Mouse (Mus musculus) embryonic facial prominence, embryonic 14.5 days (tissue): ENCODE results near the gene Phldb1. TPM values are rescaled to one million over a fixed set of nuclear protein-coding genes. Genes with fewer than 3 reads are reported as not detected.
A peak's percentile ranks its signal among the peaks of the same experiment; 100 is the strongest.

ENCODE experiments used
- ATAC-seq: fragments of 200-750 bp; cut with Nextera tagmentation; 2 replicates; pipeline ENCODE4 v1.8.0; 2017; ENCODE audit warnings: low read depth, moderate number of reproducible peaks, moderate TSS enrichment
- DNase-seq: peaks from one replicate; pipeline ENCODE4 v3.0.0-alpha.2; 2015; ENCODE audit warnings: low spot score
- H3K27ac ChIP-seq: fragments of 300-500 bp; sonication (generic); replicated peaks from 2 replicates; pipeline ENCODE4 v1.5.1; 2014; ENCODE audit warnings: low read depth, mild to moderate bottlenecking, low read length, moderate library complexity
- H3K27me3 ChIP-seq: fragments of 300-500 bp; sonication (generic); replicated peaks from 2 replicates; pipeline ENCODE4 v1.6.1; 2014; ENCODE audit warnings: low read length; ENCODE audit not compliant: control insufficient read depth, insufficient read depth
- H3K36me3 ChIP-seq: fragments of 300-500 bp; sonication (generic); 2 replicates; pipeline ENCODE4 v1.6.1; 2014; ENCODE audit warnings: low read length, mixed read lengths; ENCODE audit not compliant: control insufficient read depth, insufficient read depth
- H3K4me1 ChIP-seq: fragments of 300-500 bp; sonication (generic); 2 replicates; pipeline ENCODE4 v1.6.1; 2014; ENCODE audit warnings: antibody characterized with exemption, low read length; ENCODE audit not compliant: control insufficient read depth, insufficient read depth
- H3K4me2 ChIP-seq: fragments of 300-500 bp; sonication (generic); 2 replicates; pipeline ENCODE4 v1.6.1; 2014; ENCODE audit warnings: low read depth, mild to moderate bottlenecking, low read length, moderate library complexity, mixed read lengths
- H3K4me3 ChIP-seq: fragments of 300-500 bp; sonication (generic); 2 replicates; pipeline ENCODE4 v1.5.1; 2014; ENCODE audit warnings: low read depth, mild to moderate bottlenecking, low read length
- H3K9ac ChIP-seq: fragments of 300-500 bp; sonication (generic); 2 replicates; pipeline ENCODE4 v1.6.1; 2014; ENCODE audit warnings: low read depth, mild to moderate bottlenecking, low read length, moderate library complexity, mixed read lengths
- H3K9me3 ChIP-seq: fragments of 300-500 bp; sonication (generic); 2 replicates; pipeline ENCODE4 v1.6.1; 2016; ENCODE audit warnings: low read length; ENCODE audit not compliant: control insufficient read depth
- WGBS: fragments of 180-500 bp; shearing (Covaris S2); extraction: QIAGEN DNeasy Blood & Tissue Kit; methylation state at CpG from one replicate; pipeline ENCODE4 v1.1.7; 2014; 5-methylcytosine and 5-hydroxymethylcytosine counted together
- polyA plus RNA-seq: library from polyadenylated mRNA; unstranded; fragments of >200 nt; fragmentation: Nextera tagmentation; extraction: Ambion mirVana; gene quantifications from 2 replicates; pipeline ENCODE4 v1.2.1, GENCODE M21; 2014

The Phldb1 gene
- polyA plus RNA-seq, 1 experiment from 2014 or later: 40.3 TPM

- ATAC-seq: no peak
- Histone ChIP-seq H3K4me3 (no peak overlapping the region), H3K36me3 (peaks cover 85% of the 10 kb centered on the region), H3K9me3 (no peaks in the 10 kb centered on the region), H3K9ac (no peak overlapping the region), H3K27me3 (no peaks in the 10 kb centered on the region), H3K4me2 (no peak overlapping the region), H3K4me1 (no peaks in the 10 kb centered on the region), H3K27ac (no peak overlapping the region)
- no peak for DNase-seq
- WGBS: 50% methylated on average over 7 of the region's 7 CpGs
These were observed 44.4 kb downstream of the Phldb1 start for GRCm38 (mm10) chr9:44690641-44691040.

- DNase-seq (no peak), ATAC-seq (no peak)
- 60% methylated on average over 9 of the region's 9 CpGs for WGBS
- Histone ChIP-seq H3K9ac (no peak overlapping the region), H3K4me3 (no peak overlapping the region), H3K27me3 (no peaks in the 10 kb centered on the region), H3K9me3 (no peaks in the 10 kb centered on the region), H3K36me3 (peaks cover 59% of the 10 kb centered on the region), H3K4me1 (no peaks in the 10 kb centered on the region), H3K4me2 (no peak overlapping the region), H3K27ac (no peak overlapping the region)
These were observed 47.0 kb downstream of the Phldb1 start for GRCm38 (mm10) chr9:44688013-44688412.

GRCm38 (mm10) chr9:44686638-44687037, 48.4 kb downstream of the Phldb1 start:
- Histone ChIP-seq H3K4me2 (no peak overlapping the region), H3K9me3 (no peaks in the 10 kb centered on the region), H3K36me3 (peaks cover 50% of the 10 kb centered on the region), H3K27me3 (no peaks in the 10 kb centered on the region), H3K27ac (no peak overlapping the region), H3K4me3 (no peak overlapping the region), H3K4me1 (no peaks in the 10 kb centered on the region), H3K9ac (no peak overlapping the region)
- DNase-seq (no peak), ATAC-seq (no peak)
- 55% methylated on average over 5 of the region's 5 CpGs for WGBS

DNA sequence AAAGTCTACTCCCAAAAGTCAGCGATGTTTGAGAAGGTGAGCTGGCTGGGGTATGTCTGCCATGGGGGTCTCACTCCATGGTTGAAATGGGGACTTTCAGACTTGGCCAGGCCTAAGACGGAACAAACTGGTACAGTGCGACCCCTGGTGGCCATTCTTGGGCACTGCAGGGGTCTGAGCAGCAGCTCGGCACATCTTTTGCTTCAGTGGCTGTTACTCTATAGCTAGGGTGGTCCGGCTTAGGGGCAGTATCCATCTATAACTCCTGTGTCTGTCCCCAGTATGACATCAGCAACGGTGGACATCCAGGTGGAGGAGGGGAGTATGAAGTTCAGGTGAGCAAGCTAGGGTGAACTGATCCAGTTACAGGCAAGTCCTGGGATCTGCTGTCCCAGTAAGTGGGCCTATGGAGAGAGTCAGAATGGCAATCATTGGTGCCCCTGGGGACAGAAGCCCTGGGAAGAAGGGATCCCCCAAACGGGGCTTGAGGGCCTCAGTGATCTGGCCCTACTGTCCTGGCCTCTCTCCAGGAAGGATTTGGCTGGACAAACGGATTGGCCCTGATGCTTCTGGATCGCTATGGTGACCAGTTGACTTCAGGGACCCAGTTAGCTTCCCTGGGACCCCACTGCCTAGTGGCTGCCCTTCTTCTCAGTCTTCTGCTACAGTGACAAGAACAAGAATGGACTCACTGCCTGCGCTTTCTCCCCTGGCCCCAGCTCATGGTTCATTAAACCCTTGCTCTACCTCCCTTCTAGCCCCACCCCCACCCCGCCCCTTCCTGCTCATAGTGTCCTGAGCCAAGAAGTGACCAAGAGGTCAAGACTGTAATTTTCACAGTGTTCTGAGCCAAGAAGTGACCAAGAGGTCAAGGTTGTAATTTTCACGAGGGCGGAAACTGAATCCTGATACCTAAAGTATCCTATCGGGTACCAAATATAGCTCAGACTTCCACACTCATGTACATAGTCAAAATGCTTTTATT, 49.4 kb downstream of the Phldb1 start:
- peak; percentile 68 for DNase-seq
- no peaks in the 10 kb centered on the region for H3K27me3 ChIP-seq
- H3K4me2 ChIP-seq: no peak overlapping the region
- WGBS: 38% methylated on average over 14 of the region's 14 CpGs
- no peaks in the 10 kb centered on the region for H3K4me1 ChIP-seq
- H3K4me3 ChIP-seq: no peak overlapping the region
- ATAC-seq: peak; percentile 64
- no peak overlapping the region for H3K27ac ChIP-seq
- H3K9me3 ChIP-seq: no peaks in the 10 kb centered on the region
- no peak overlapping the region for H3K9ac ChIP-seq
- H3K36me3 ChIP-seq: peaks cover 40% of the 10 kb centered on the region

DNA sequence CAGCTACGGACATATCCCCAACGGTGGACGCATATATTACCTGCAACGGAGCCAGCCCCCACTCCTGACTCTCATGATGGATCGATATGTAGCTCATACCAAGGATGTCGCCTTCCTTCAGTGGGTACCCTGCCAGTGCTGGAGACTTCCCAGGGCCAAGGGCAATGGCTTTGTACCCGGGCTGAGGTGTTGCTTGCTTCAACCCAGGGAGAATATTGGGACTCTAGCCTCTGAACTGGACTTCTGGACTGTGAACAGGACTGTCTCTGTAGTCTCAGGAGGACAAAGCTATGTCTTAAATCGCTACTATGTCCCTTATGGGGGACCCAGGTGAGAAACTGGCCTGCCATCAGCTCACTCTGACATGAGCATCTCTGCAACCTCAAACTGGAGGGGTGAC, 52.0 kb downstream of the Phldb1 start:
- ATAC-seq (no peak), DNase-seq (no peak)
- 85% methylated on average over 8 of the region's 8 CpGs for WGBS
- Histone ChIP-seq H3K27me3 (no peaks in the 10 kb centered on the region), H3K36me3 (peaks cover 20% of the 10 kb centered on the region), H3K27ac (no peak overlapping the region), H3K4me2 (no peak overlapping the region), H3K9ac (no peak overlapping the region), H3K4me3 (no peak overlapping the region), H3K4me1 (no peaks in the 10 kb centered on the region), H3K9me3 (no peaks in the 10 kb centered on the region)

GRCm38 (mm10) chr9:44679565-44679964, 55.4 kb downstream of the Phldb1 start:
- no peaks in the 10 kb centered on the region for H3K27me3 ChIP-seq
- no peaks in the 10 kb centered on the region for H3K9me3 ChIP-seq
- H3K9ac ChIP-seq: no peak overlapping the region
- H3K4me2 ChIP-seq: no peak overlapping the region
- H3K27ac ChIP-seq: no peak overlapping the region
- no peak overlapping the region for H3K4me3 ChIP-seq
- ATAC-seq (peak; percentile 47; the same call in 1 of the 2 replicates), DNase-seq (no peak)
- WGBS: 62% methylated on average over 5 of the region's 5 CpGs
- H3K36me3 ChIP-seq: no peaks in the 10 kb centered on the region
- no peaks in the 10 kb centered on the region for H3K4me1 ChIP-seq

DNA sequence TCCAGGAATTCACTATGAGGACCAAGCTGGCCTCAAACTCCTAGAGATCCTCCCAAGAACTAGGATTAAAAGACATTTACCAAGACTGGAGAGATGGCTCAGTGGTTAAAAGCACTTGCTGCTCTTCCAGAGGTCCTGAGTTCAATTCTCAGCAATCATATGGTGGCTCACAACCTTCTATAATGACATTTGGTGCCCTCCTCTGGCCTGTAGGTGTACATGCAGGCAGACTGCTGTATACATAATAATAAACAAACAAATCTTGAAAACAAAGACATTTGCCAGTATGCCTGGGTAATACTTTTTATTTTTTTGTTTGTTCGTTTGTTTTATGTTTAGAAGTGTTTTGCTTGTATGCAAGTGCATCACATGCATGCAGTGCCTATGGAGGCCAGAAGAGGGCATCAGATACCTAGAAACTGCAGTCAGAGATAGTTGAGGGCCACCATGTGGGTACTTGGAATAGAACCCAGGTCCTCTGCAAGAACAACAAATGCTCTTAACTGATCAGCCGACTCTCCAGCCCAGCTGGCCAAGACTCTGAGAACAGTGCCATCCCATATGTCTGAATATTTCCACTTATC, 56.6 kb downstream of the Phldb1 start:
- H3K27me3 ChIP-seq: no peaks in the 10 kb centered on the region
- no peak overlapping the region for H3K4me3 ChIP-seq
- no peak overlapping the region for H3K27ac ChIP-seq
- H3K9me3 ChIP-seq: no peaks in the 10 kb centered on the region
- H3K4me1 ChIP-seq: no peaks in the 10 kb centered on the region
- WGBS: 96% methylated on average over 2 of the region's 2 CpGs
- no peaks in the 10 kb centered on the region for H3K36me3 ChIP-seq
- DNase-seq (no peak), ATAC-seq (no peak)
- H3K9ac ChIP-seq: no peak overlapping the region
- no peak overlapping the region for H3K4me2 ChIP-seq

DNA sequence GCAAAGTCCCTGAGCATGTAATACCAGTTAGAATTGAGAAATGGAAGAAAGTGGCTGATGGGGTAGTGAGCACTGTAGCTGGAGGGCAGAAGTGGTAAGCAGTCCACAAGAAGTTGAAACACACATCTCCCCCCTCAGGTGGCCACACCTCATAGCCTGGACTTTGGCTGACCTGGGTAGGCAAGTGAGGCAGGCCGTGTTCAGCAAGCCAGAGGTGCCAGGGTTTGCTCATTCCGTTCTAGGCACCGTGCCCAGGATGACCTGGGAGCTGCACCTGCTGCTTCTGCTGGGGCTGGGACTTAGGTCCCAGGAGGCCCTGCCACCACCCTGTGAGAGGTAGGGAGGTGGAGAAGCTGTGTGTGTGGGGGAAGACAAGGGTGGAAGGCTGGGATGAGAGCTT, 62.0 kb downstream of the Phldb1 start, which contains the start of gene Treh:
TSS of gene Treh (plus strand) at position 229 of the 400 bp plus-strand sequence.
- no peaks in the 10 kb centered on the region for H3K27me3 ChIP-seq
- H3K36me3 ChIP-seq: no peaks in the 10 kb centered on the region
- WGBS: 81% methylated on average over 3 of the region's 3 CpGs
- H3K9ac ChIP-seq: no peak within 1 kb of the TSS
- no peaks in the 10 kb centered on the region for H3K9me3 ChIP-seq
- no peak within 1 kb of the TSS for H3K4me3 ChIP-seq
- H3K4me1 ChIP-seq: no peaks in the 10 kb centered on the region
- DNase-seq (no peak), ATAC-seq (no peak)
- H3K27ac ChIP-seq: no peak within 1 kb of the TSS
- H3K4me2 ChIP-seq: no peak within 1 kb of the TSS
